In the genomic region with DNA sequence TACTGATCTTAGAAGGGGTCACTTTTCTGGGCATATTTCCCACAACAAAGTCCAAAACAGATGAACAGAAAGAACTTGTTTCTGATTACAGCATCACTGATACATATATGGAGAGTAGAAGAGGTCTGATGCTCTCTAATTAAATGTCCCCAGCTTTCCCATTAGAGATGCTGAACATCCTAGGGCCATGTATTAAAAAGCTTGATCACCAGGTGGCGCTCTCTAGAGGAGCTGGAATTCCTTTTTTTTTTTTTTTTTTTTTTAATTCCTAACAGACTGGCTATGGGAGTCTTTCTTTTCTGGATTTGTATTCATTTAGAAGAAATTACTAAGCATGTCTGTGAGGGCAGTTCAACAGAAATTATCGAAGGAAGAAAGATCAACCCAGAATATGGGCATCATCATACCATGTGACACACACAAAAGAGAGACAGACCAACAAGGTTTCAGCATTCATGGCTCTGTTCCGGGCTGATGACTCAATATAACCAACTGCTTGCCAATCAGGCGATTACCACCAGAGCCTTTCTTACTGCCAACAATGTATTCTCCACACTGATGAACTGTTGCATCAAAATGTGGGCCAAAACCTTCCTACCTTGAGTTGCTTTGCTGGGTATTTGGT, we compare ENCODE assay signal across 9 mouse cellular contexts.
DNase-seq lines count a peak whose midpoint lies in the region; ATAC-seq and TF ChIP-seq lines count a peak whose summit lies in the region.
"Had no signal": no experiment of that assay in that cellular context is flagged by ENCODE, and none has a peak within 500 bp of the region (broad histone marks: within the 10 kb centered on the region; RNA-seq: fewer than 3 reads in every experiment).

No protein-coding gene starts in this region.

- WGBS in thymus, adult 2 months = 66% methylated on average over 4 of the region's 4 CpGs
- WGBS in intestine, embryonic 15.5 days = 66% methylated on average over 4 of the region's 4 CpGs

- H3K9ac ChIP-seq in intestine, embryonic 15.5 days = no peak overlapping the region
- H3K9ac ChIP-seq: liver, embryonic 13.5 days had no signal

- DNase-seq in heart, postnatal 14 days = peak; percentile 10 to 56
- no peak for DNase-seq in heart, adult 11 months
- DNase-seq in thymus, postnatal 4 days = peak; percentile 5
- DNase-seq in thymus, adult 2 months = no peak
- peak; percentile 14 for DNase-seq in embryo, embryonic 11.5 days (ENCODE audit: low read depth, low spot score)
- DNase-seq in lung, postnatal 25 days (ENCODE audit: low spot score) = peak; percentile 3
- no peak for DNase-seq in gastrocnemius, postnatal 36 days
- DNase-seq: liver, embryonic 13.5 days had no signal

- intact Hi-C loops in heart, postnatal 14 days (cut with DNase I) = no loop called here
- intact Hi-C loops in gastrocnemius, postnatal 36 days (cut with DNase I) = no loop called here

- no peaks in the 10 kb centered on the region for H3K4me1 ChIP-seq in thymus, adult 2 months (replicated peaks; ENCODE audit: control insufficient read depth, insufficient read depth, low read length)
- H3K4me1 ChIP-seq in intestine, embryonic 15.5 days (replicated peaks) = no peaks in the 10 kb centered on the region
- H3K4me1 ChIP-seq: liver, embryonic 13.5 days had no signal

- TF ChIP-seq CTCF in thymus, adult 2 months (IDR thresholded peaks at IDR 0.05; ENCODE audit: borderline replicate concordance, control insufficient read depth, extremely low read depth, insufficient read depth, low read length, poor library complexity) = no peak

- no peaks in the 10 kb centered on the region for H3K27me3 ChIP-seq in thymus, adult 2 months (ENCODE audit: control insufficient read depth, insufficient read depth, low read length)
- no peaks in the 10 kb centered on the region for H3K27me3 ChIP-seq in intestine, embryonic 15.5 days (replicated peaks)
- H3K27me3 ChIP-seq: liver, embryonic 13.5 days had no signal

- H3K4me3 ChIP-seq in thymus, adult 2 months (ENCODE audit: control insufficient read depth, insufficient read depth, low read length) = no peak overlapping the region
- no peak overlapping the region for H3K4me3 ChIP-seq in intestine, embryonic 15.5 days (replicated peaks)
- H3K4me3 ChIP-seq: liver, embryonic 13.5 days had no signal

- no peak overlapping the region for H3K4me2 ChIP-seq in intestine, embryonic 15.5 days (replicated peaks)
- H3K4me2 ChIP-seq: liver, embryonic 13.5 days had no signal

- no peak overlapping the region for H3K27ac ChIP-seq in thymus, adult 2 months (ENCODE audit: control insufficient read depth, insufficient read depth, low read length)
- H3K27ac ChIP-seq in intestine, embryonic 15.5 days = no peak overlapping the region
- H3K27ac ChIP-seq: liver, embryonic 13.5 days had no signal

- no peaks in the 10 kb centered on the region for H3K9me3 ChIP-seq in intestine, embryonic 15.5 days
- H3K9me3 ChIP-seq: liver, embryonic 13.5 days had no signal

- no peaks in the 10 kb centered on the region for H3K36me3 ChIP-seq in thymus, adult 2 months (ENCODE audit: control insufficient read depth, insufficient read depth, low read length)
- H3K36me3 ChIP-seq in intestine, embryonic 15.5 days = no peaks in the 10 kb centered on the region
- H3K36me3 ChIP-seq: liver, embryonic 13.5 days had no signal

- TF ChIP-seq POLR2A in thymus, adult 2 months (IDR thresholded peaks at IDR 0.05; ENCODE audit: control insufficient read depth, extremely low read depth, insufficient read depth, low read length, poor library complexity) = no peak

- ATAC-seq in intestine, embryonic 15.5 days = no peak

Comparison
In these comparisons a context has a peak if more than half of its experiments do, and no peak if none do; other contexts are left out.
1. DNase-seq: peak in heart, postnatal 14 days (2 of 2), thymus, postnatal 4 days (single experiment), embryo, embryonic 11.5 days (single experiment) and lung, postnatal 25 days (single experiment); none in heart, adult 11 months (single experiment), thymus, adult 2 months (single experiment) and gastrocnemius, postnatal 36 days (0 of 2).